Mouse (Mus musculus): ENCODE measurements around the gene Gm10799.

Gm10799 gene

GRCm38 (mm10) chr2:104024656-104025055, 43.7 kb downstream of the Gm10799 start:
- no peak for DNase-seq (ENCODE audit: extremely low spot score)

GRCm38 (mm10) chr2:104023096-104023495, 45.3 kb downstream of the Gm10799 start:
- DNase-seq (ENCODE audit: extremely low spot score) = no peak

All from embryo, embryonic 9.5 days (tissue).